Mouse (Mus musculus) small intestine, adult 2 months (tissue): Measurements from ENCODE around the gene Hibadh.

Experiments
- CTCF ChIP-seq: fragments of 200-500 bp; IDR thresholded peaks from 2 replicates; pipeline ENCODE4 v1.5.1; 2012; ENCODE audit warnings: low read depth, mild to moderate bottlenecking, control low read depth, inconsistent platforms, low read length, moderate library complexity, mixed read lengths; ENCODE audit not compliant: insufficient replicate concordance, insufficient read length; ENCODE audit errors: extremely low read depth
- POLR2A ChIP-seq: fragments of 200-500 bp; IDR thresholded peaks from 2 replicates; pipeline ENCODE4 v1.6.1; 2012; ENCODE audit warnings: low read depth, mild to moderate bottlenecking, control low read depth, inconsistent platforms, low read length, moderate library complexity

DNA sequence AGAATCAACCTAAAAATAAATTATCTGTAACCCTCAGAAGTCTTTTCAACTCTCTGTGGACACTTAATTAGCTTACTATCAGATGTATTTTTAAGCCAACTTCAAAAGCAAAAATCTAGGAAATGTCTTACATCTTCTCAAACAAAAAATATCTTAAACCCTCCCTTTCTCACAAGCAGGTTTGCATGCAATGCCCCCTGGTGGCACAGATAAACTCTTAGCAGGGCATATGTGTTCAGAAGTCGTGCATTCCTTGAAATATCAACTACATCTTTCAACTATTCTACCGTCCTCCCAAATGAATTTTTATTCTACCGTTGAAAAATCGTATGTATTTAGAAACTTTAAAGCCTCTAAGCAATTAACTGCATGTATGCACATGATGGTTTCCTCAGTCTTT, 39.1 kb downstream of the Hibadh start:
- TF ChIP-seq CTCF (no peak), POLR2A (no peak)
